Mouse (Mus musculus) liver, embryonic 14.5 days (tissue): ENCODE data around the gene Slc25a45.

ENCODE experiments used
- CTCF ChIP-seq: IDR thresholded peaks from 2 replicates; pipeline ENCODE4 v1.5.1; 2016; ENCODE audit warnings: antibody characterized with exemption, low read depth, control low read depth
- EP300 ChIP-seq: IDR thresholded peaks from 2 replicates; pipeline ENCODE4 v1.6.1; 2016; ENCODE audit warnings: antibody characterized with exemption, low read depth

- TF ChIP-seq CTCF (no peak), EP300 (no peak)
These were observed 4.6 kb upstream of the Slc25a45 start for GRCm38 (mm10) chr19:5872931-5873556.
